Mouse (Mus musculus) testis, adult 2 months (tissue): ENCODE results near the gene Gm3250.

Experiments used
- CTCF ChIP-seq: fragments of 200-500 bp; IDR thresholded peaks from 2 replicates; pipeline ENCODE4 v1.5.1; 2012; ENCODE audit warnings: low read depth, mild to moderate bottlenecking, inconsistent platforms, low read length, moderate library complexity; ENCODE audit not compliant: control insufficient read depth, insufficient read depth, insufficient replicate concordance
- POLR2A ChIP-seq: fragments of 200-500 bp; IDR thresholded peaks from 2 replicates; pipeline ENCODE4 v1.6.1; 2012; ENCODE audit warnings: low read depth, mild to moderate bottlenecking, inconsistent platforms, low read length, moderate library complexity; ENCODE audit not compliant: control insufficient read depth

DNA sequence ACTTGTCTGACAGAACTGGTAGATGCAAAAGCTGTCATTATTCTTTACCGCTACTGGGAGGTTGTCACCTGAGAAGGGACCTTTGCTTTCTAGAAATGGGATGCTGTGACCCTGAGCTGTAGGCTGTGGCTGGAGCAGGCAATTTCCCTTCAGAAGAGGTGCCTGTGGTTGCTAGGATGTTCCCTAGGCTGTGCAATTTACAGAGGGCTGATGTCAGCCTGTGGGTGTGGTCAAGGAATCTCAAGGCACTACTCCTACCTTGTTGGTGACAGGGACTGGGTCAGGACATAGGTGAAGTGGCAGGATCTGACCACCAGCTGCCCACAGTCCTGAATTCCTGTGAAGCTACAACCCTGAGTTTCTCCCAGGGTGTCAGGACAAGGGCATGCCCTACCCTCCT, 12.6 kb downstream of the Gm3250 start:
- TF ChIP-seq CTCF (no peak), POLR2A (no peak)
